Mouse (Mus musculus) right cerebral cortex, postnatal 10 days (tissue): Measurements from ENCODE around the gene Eef1akmt2.

Experiments
- DNase-seq, 2 experiments: peaks; one replicate each; pipeline ENCODE4 v3.0.0; 2021; ENCODE audit warnings: low spot score in 2 of 2

Gene Eef1akmt2

GRCm38 (mm10) chr7:132873043-132873442, 20.6 kb upstream of the Eef1akmt2 start:
- no peak for DNase-seq

GRCm38 (mm10) chr7:132866316-132866715, 13.8 kb upstream of the Eef1akmt2 start:
- no peak for DNase-seq

- DNase-seq: peak; percentile 92 to 94
Measured at GRCm38 (mm10) chr7:132859042-132859958, 6.8 kb upstream of the Eef1akmt2 start, which contains the start of gene Abraxas2. Gene Abraxas2 (plus strand): TSS chr7:132859225.

GRCm38 (mm10) chr7:132858043-132858608, 5.7 kb upstream of the Eef1akmt2 start:
- no peak for DNase-seq

- DNase-seq: no peak
Measured at GRCm38 (mm10) chr7:132856083-132856482, 3.6 kb upstream of the Eef1akmt2 start.

- DNase-seq: peak; percentile 50 to 70
Measured at GRCm38 (mm10) chr7:132853946-132854345, 1.5 kb upstream of the Eef1akmt2 start.

GRCm38 (mm10) chr7:132853361-132853760, 888 bp upstream of the Eef1akmt2 start:
- DNase-seq: no peak

- no peak for DNase-seq
Measured at GRCm38 (mm10) chr7:132843152-132843551, 9.3 kb downstream of the Eef1akmt2 start.

- DNase-seq: no peak
Measured at GRCm38 (mm10) chr7:132842455-132842854, 10.0 kb downstream of the Eef1akmt2 start.

GRCm38 (mm10) chr7:132841287-132841686, 11.2 kb downstream of the Eef1akmt2 start:
- no peak for DNase-seq

- DNase-seq: no peak
Measured at GRCm38 (mm10) chr7:132830955-132831354, 21.5 kb downstream of the Eef1akmt2 start.

- DNase-seq: no peak
Measured at GRCm38 (mm10) chr7:132824346-132825022, 28.0 kb downstream of the Eef1akmt2 start.

GRCm38 (mm10) chr7:132823832-132824231, 28.6 kb downstream of the Eef1akmt2 start:
- DNase-seq: no peak

- peak in 1 of 2 experiments; percentile 56 for DNase-seq
Measured at GRCm38 (mm10) chr7:132820692-132821091, 31.8 kb downstream of the Eef1akmt2 start.

- DNase-seq: no peak
Measured at GRCm38 (mm10) chr7:132817056-132817455, 35.4 kb downstream of the Eef1akmt2 start.

- DNase-seq: no peak
Measured at GRCm38 (mm10) chr7:132816528-132816927, 35.9 kb downstream of the Eef1akmt2 start.

GRCm38 (mm10) chr7:132815081-132815480, 37.4 kb downstream of the Eef1akmt2 start:
- no peak for DNase-seq

- DNase-seq: no peak
Measured at GRCm38 (mm10) chr7:132814089-132814450, 38.4 kb downstream of the Eef1akmt2 start.

GRCm38 (mm10) chr7:132813416-132814088, 38.9 kb downstream of the Eef1akmt2 start, which contains the start of gene Fam53b:
Gene Fam53b (minus strand): TSS chr7:132813886.
- DNase-seq: peak; percentile 78 to 79

- DNase-seq: peak; percentile 55 to 56
Measured at GRCm38 (mm10) chr7:132812619-132813415, 39.7 kb downstream of the Eef1akmt2 start.
